Mouse (Mus musculus) kidney, postnatal 4 days (tissue): ENCODE data around the gene Atl3.

Source experiments
- DNase-seq, 2 experiments: peaks; one replicate each; pipeline ENCODE4 v3.0.0; 2021; ENCODE audit warnings: mixed read lengths in 2 of 2

Gene Atl3

GRCm38 (mm10) chr19:7562601-7563129 is 68.8 kb downstream of the Atl3 start:
- no peak for DNase-seq

- DNase-seq, result no peak
These were observed 69.8 kb downstream of the Atl3 start for GRCm38 (mm10) chr19:7563676-7564075.

DNA sequence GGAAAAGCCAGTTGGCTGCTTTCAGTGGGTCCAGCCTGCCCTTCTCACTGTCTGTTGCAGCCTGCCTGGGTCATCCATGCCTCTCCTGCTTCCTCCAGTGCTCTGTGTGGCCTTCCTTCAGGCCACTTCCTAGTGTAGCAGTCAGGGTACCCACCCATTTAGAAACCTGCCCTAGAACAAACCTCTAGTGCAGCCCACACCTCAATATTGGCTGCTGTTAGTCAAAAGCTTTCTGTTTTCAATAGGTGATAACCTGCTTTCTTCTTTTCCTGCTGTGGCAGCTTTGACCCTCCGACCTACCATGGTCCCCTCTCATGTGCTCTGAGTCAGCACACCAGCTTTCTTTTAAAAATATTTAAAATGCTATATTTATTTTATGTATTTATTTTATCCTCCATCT is 70.6 kb downstream of the Atl3 start:
- DNase-seq, result no peak

DNA sequence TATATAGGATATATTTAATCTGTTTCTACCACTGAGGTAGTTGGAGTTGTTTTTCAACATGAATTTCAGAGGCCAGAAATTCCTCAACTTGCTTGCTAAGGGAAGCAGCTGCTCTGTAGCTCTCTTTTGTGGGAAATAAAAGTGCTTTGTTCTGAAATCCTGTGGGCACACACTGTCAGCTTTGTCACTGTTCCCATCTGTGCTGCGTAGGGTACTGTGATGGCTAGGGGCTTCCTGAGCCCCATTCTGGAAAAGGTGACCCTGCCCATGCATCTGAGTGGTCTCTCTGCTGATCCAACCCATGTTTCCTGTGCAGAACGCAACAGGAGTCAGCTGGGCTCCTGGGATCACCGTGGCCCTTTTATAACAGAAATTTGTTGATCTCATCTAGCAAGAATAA is 73.0 kb downstream of the Atl3 start:
- no peak for DNase-seq

DNA sequence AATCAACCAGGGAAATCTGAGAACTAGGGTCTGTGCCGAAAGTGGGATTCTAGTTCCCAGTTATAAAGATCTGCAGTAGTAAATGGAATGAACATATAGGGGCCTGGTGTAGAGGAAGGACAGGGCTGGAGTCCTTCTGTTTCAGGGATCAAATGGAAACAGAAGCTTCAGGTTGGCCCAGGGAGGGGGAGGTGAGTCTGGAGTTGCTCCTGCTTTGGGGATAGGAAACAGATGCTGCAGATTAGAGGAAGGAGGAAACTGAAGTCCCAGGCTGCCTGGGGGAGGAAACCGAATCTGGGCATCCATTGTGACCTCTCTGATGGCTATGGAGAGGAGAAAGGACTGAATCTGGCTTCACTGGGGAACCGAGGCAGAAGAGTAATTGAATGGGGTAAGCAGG is 74.5 kb downstream of the Atl3 start:
- peak; percentile 11 to 18 for DNase-seq

- no peak for DNase-seq
These were observed 75.8 kb downstream of the Atl3 start for GRCm38 (mm10) chr19:7569650-7570049.

DNA sequence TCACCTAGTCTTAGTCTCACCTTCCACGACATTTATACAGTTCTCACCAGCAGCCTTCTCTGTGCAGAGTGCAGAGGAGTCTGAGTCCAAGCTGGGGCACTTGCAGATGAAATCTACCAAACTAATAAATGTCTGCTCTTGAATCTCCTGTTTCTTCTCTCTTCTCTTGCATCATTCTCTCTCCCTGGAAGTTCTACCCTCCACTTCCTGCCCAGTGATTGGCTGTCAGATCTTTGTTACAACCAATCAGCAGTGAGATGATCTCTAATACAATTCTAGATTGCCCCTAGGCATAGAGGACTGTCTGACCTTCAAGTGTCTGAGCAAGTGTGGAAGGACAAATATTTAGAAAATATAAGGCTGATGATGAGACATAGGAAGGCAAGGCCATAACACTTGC is 82.3 kb downstream of the Atl3 start:
- DNase-seq, result no peak

DNA sequence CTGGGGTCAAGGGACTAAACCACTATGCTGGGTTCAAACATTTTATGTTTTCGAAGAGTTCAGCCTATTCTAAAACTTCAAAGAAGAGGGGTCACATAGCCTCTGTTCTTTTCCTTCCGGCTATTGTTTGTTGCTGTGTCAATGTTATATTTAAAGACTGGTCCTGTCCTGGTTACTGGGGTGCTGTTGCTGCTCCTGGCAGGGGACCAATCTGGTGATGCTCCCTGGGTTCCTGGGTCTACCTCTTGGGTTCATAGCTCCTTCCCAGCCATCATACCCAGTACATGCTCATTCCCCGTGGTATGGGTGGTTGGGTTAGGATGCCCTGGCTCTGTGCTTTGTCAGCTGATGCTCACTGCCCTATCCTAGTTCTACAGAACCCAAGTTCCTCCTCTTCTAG is 83.9 kb downstream of the Atl3 start:
- DNase-seq, result no peak

DNA sequence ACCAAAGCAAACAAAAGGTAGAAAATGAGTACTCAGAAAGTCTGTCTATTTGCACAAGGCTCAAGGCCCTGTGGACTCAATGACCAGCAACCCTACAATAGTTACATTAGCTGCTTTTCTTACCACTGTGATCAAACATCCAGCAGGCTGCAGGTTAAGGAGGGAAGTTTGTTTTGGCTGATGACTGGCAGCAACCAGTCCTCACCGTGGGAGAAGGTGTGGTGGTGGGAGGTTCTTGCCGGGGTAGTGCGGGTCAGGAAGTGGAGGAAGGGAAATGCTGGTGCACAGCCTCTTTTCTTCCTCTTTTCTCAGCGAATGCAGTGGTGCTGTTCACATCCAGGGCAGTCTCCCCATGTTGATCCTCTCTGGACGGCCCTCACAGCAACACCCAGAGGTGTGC is 87.2 kb downstream of the Atl3 start:
- DNase-seq, result no peak

GRCm38 (mm10) chr19:7583101-7583500 is 89.3 kb downstream of the Atl3 start:
- DNase-seq, result peak; percentile 21 to 43

DNA sequence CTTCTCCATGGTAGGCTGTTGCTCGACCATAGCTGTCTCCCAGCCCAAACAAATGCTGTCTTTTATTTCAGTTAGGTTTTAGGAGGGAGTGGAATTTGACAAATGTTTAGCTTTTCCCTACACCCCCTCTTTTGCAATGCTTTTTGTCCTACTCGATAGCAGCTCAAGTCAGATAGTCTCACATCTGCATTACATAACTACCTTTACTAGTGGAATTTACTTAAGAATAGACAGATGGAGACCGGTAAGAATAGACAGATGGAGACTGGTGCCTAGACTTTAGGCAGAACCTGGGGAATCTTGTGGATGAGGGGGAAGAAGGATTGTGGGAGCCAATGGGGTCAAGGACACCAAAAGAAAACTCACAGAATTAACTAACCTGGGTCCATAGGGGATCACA is 89.8 kb downstream of the Atl3 start:
- no peak for DNase-seq

DNA sequence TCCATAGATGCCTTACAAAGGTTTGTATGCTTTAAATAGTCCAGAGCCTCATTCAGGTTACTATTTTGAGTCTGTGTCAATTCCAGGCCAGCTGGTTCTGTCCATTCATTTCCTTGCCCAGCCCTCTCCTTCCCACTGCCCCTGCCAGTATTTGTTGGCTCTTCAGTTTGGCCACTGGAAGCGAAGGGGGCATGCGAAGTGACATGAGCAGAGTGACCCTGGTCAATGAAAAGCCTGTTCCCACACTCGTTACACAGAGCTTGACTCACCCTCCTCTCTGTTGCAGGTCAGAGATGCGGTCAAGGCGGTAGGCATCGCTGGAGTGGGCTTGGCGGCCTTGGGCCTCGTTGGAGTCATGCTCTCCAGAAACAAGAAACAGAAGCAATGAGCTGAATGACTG is 91.4 kb downstream of the Atl3 start:
- DNase-seq, result no peak

- no peak for DNase-seq
These were observed 91.9 kb downstream of the Atl3 start for GRCm38 (mm10) chr19:7585764-7586163.
